Mouse (Mus musculus) retina, postnatal 1 day (tissue): ENCODE measurements around the gene Wfikkn1.

Experiments used
- DNase-seq: peaks from one replicate; pipeline ENCODE4 v3.0.0-alpha.2; 2012

The Wfikkn1 gene

DNA sequence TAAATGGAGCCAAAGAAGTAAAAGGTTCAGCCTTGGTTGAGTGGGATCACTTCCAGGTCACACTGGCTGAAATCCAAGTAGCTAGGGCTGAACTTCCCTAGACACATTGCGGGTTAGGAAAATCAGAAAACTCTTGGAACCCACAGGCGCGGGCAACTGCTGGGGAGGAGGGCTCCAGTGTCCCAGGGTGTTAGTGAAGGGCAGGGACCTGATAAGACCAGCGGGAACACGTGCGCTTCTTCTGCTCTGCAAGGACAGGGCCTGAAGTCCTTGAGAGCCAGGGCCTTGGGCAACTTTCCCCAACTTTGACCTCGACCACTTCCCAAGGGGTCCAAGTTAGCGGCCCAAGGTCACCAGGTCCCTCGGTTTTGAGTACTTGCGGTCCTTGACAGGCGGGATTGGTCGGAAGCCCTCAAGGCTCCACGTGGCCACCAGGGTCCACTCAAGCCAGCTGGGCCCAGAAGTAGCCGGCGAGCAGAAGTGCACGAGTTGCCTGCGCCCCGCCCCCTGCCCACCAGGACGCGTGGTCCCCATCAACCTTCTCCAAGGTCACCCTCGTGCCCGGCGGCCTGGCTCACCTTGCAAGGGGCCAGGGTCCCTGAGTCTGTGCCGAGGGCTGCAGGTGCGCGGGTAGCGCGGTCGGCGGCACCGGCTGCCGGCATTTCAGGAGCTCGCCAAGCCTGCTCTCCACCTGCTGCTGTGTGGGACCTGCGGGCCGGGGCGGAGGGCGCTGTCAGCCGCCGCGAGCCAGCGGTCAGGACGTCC, 12.6 kb downstream of the Wfikkn1 start:
- peak; percentile 57 for DNase-seq

DNA sequence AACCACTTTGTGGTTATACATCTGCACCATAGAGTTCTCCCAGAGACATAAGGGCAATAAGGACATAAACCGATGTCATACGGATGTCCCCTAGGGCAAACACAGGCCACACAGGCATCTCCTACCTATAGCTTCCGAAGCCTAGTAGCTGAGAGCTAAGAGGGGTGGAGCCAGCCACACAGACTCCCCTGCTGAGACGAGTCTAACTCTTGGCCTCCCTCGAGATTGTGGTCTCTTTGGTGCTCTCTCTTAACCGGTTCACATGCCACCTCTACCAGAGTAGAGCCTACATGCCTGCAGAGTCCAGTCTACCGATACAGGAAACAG, 13.2 kb downstream of the Wfikkn1 start:
- no peak for DNase-seq

DNA sequence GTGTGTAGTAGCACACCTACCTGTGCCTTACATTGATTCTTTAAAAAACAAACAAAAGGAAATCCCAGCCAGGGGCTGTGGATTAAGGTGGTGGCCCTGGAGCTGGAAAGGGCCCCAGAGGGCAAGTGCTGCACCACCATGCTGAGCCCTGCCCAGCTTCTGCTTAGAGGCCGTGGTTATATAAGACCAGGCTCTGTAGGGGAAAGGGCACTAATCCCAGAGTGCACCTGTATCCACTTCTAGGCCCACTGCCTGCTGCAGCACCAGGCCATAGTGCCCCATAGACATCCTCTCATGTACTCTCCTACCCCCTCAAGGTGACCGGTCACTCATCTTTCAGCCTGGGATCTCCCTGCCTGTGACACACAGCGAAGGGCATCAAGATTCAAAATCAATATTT, 14.5 kb downstream of the Wfikkn1 start:
- DNase-seq = no peak

DNA sequence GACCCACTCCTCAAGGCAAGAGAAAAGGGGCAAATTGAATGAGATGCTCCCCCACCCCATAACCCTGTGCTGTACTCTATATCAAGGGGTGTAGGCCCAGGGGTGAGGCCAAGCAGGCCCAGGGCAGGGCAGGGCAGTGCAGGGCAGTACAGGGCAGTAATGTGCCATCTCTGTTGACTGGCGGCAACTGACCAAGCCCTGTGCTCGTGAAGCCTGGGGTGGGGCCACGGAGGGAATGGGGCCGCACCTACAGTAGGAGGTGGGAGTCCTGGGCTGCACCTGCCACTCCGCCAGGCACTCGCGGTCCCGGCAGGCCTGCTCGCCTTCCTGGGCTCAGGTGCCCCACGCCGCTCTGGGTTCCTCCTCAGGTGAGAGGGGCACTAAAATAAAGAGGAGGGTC, 15.4 kb downstream of the Wfikkn1 start:
- no peak for DNase-seq

DNA sequence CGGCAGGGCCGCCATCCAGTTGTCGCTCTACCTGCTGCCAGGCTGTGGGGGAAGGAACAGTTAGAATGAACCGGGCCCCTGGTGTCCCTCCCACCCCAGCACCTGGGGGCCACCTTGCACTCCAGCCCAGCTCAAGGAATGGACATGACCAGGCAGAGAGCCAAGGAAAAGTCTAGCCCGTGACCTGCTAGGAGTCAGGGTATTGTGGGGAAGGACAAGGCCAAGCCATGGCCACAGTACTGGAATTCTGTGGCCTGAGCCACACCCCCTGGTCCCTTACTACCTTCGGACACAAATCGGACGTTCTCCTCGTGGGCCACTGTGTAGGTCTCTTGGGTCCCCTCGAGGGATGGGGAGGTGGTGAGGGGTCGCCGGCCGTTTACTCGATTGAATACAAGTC, 16.3 kb downstream of the Wfikkn1 start:
- no peak for DNase-seq

DNA sequence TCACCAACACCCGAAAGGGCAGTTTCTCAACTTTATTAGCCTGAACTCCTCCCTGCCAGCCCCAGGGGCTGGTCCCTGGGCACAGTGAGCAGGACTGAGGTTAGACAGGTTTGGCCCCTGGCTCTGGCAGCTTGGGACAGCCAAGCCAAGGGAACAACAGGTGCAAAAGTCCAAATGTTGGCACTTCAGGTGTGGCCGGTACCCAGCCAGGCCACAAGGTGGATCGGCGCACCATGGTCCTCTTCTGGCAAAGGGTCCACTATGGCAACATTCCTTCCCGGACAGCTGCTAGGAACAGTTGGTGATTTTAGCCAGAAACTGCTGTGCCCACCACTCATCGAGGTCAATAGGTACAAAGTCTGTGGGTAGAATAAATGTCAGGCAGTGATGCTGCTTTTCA, 17.0 kb downstream of the Wfikkn1 start:
- DNase-seq = no peak

DNA sequence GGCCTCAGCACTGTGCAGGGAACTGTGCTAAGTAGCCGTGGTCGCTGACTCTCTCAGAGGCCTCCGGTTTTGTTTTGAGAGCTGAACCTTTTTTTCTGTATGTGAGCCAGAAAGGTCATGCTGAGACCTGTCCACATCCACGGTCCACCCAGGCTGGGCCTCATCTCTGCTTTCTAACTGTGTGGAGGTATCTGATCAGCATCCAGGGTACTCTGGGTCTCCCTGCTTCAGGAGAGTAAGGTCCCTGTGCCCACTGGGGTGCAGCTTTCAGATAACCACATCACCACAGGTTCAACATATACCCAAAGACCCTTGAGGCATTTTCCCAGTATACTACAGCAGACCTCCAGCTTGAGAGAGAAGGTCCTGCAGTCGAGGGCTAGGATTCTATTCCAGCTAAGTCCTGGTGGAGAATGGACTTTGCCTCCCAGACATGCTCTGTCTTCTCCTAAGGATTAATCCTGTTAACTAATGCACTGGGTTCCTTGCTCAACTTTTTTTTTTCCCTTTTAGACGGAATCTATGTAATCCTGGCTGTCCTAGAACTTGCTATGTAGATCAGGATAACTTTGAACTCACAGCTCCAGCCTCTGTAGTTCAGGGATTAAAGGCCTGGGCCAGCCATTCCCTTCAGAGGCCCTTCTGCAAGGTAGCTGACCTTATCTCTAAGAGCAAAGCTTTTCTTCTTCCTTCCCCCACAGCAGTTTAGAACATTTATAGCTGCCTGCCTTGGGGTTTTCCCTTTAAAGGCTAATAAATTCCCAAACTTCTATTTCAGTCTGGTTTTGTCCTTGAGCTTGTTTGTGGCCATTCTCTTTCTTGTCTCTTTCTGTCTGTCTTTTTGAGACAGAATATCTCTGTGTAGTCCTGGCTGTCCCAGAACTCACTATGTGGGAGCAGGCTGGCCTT, 18.7 kb downstream of the Wfikkn1 start:
- no peak for DNase-seq

DNA sequence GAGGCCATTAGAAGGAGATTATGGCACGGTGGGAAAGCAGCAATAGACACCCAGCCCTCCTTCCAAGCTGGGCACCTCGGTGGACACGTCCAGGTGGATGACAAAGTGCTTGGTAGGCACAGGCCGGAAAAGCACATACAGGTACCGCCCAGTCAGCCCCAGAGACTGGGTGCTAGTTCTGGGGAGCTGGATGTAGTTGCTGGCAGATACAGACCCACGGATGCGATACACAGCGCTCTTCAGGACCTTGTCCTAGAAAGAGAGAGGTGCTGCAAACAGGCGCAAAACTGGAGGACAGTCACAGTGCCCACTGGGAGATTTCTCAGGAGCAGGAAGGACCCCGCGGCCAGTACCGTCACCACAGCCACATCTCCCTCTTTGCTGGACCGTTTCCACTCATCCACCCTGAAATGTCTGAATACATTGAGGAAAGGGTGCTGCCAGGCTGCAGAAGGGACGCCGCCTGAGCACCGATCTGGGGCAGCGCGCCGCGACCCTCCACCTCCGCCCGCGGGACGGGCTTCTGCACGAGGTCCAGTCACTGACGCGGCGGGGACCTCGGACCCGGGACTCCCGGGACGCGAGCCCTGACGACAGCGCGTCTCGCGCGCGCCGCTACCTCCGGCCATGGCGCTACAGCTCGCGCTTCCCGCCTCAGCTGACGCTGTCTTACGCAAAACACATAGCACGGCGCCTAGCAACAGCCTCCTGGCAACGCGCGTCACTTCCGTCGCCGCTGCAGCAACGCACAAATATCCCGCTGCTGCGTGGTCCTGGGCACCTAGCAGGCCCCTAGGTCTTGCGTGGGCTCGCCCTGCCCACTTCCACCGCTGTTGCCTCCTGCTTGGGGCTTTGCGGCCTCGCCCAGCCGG, 19.6 kb downstream of the Wfikkn1 start, which contains the start of gene Wdr90:
Gene Wdr90 (minus strand): TSS at position 670 of the 872 bp plus-strand sequence.
- peak; percentile 97 for DNase-seq

DNA sequence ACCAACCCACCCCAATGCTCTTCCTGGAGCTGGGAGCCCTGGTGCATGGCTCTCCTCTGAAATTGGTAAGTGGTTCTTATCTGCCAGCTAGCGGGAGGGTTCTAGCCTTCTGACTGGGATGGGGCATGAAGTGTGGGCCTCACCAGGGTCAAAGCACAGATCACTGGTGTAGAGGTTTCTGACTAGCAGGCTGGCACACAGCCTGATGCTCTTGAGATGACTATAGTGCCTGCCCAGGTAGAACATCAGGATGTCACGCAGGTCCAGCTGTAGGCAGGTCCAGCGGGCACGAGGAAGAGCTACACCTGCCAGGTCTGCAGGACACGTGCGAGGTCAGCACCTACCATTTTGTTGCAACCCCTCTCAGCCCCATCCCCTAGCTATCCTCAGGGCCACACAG, 20.4 kb downstream of the Wfikkn1 start:
- DNase-seq = no peak

DNA sequence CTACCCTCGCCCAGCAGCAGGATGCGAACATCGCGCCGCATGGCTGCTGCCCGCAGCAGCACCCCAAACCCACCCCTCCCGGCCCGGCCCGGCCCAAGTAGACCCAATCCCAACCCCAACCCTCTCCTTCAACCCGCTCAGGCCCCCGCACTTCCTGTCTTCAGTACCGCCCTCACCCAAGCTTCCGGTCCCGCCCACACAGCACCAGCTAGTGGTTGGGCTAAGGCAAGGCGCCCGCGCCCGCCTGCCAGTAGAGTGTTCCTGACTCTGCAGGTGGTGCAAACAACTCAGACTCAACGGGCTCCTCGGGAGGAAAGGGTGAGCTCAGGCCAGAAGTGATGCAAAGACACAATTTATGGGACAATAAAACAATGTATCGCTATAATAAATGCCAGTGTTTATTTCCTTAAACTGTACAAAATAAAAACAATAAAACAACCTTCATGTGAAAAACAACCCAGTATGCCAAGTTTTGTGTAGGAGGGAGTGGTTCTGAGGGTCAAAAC, 36.2 kb downstream of the Wfikkn1 start, which contains the start of gene Rhot2:
Gene Rhot2 (minus strand): TSS at position 456 of the 506 bp plus-strand sequence.
- DNase-seq = peak; percentile 97

DNA sequence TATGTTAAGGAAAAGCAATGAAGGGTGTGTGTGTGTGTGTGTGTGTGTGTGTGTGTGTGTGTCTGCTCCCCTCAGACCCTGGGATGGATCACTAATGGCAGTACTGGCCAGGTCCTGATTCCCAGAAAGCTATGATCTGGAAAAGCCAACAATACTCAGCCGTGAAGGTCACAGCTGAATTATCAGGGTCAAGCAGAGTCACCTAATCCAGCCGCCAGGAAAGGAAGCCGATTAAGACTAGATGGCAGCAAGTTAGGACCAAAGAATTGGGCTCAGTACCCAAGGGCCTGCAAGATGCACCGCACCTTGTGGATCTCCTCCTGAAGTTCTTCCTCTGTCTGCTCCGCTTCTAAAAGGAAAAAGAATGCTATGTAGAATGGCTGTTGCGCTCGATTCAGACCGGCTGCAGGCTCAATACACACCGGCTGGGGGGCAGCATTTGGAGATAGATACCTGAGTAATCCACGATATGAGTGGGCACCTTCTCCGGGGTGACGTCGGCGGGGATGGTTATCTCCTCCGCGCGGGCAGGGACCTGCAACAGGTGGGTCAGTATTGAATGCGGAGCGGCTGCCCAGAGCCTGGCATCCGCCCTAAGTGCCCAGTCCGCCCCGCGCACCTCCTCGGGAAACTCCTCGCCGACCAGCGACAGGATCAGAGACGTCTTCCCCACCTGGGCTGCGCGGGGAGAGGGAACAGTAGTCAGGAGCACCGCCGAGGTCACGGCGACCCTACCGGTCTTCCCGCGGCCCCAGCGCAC, 36.8 kb downstream of the Wfikkn1 start:
- DNase-seq = no peak

DNA sequence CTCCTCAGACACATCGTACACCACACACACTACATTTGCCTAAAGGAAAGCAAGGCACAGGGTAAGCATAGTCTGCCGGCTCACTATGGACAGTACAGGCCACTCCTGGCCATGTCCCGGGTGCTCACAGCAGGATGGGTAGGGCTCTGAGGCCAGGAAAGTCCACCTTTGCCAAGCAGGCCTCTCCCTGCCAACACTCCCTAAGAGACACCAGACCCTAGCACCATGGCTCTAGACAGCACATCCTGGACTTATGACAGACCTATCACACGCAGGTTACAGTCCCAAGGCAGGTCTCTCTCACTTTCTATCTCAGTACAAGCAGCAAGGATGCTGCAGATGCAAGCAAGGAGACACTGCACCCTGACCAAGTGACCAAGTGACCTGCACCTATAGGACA, 37.5 kb downstream of the Wfikkn1 start:
- DNase-seq = no peak

DNA sequence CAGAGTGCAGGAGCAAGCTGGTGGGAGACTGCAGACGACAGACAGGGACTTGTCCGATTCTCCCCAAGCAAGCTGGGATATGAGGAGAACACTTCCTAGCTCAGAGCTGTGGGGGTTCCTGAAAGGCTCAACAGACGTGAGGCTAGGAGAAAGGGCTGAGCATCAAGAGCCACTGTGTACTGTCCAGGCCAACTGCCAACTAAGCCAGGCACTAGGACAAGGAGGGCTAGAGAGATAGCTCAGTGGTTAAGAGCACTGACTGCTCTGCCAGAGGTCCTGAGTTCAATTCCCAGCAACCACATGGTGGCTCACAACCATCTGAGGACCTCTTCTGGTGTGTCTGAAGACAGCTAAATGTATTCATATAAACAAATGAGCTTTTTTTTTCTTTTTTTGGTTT, 38.1 kb downstream of the Wfikkn1 start:
- DNase-seq = no peak

DNA sequence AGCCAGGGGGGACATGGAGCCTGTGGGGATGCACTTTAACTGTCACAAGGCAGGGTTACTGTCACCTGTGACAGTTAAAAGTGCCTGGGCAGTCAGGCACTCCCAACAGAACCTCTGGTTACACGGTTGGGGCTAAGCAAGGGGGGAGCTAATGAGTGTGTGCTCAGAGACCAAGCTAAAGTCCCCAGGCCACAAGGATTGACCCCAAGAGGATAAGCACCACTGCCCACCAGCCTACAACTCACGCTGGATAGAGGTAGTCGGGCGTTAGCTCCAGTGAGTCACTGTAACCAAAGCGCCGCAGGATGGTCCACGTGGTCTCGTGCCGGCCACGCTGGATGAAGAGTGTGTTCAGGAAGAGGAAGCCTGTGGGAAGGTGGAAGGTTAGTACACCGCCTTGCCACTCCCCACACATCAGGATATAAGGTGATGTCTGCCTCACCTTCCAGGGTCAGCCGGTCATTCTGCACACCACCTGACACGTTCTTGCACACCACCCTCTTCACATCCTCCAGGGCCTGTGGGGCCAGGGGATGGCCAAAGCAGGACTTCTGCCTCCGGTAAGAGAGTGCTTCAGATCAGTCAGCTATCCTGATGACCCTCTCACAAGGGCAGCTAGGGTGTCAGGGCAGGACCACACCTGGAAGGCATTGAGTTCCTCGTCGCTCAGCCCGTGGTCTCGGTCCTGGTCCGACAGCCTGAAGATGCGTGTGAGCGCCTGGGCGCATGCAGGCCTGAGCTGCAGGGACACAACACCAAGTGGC, 39.4 kb downstream of the Wfikkn1 start, which contains the start of gene Gm20683:
Gene Gm20683 (minus strand): TSS at position 647 of the 764 bp plus-strand sequence.
- DNase-seq = no peak

DNA sequence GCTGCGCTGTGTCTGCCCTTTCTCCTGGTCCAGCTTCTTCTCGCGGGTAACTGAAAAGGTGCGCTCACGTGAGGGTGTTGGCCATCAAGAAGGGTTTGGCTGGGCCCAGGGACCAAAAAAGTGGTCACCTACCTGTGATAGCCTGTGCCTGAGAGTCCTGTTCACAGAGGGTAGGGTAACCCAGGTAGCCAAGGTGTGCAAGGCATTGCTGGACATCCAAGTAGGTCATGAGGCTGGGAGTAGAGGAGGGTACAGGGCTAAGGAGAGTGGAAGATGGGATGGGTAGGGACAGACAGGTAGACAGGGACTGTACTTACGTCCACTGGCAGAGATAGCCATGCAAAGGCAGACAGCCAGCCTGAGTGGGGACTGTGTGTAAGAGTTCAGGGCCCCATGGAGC, 40.1 kb downstream of the Wfikkn1 start:
- DNase-seq = no peak

DNA sequence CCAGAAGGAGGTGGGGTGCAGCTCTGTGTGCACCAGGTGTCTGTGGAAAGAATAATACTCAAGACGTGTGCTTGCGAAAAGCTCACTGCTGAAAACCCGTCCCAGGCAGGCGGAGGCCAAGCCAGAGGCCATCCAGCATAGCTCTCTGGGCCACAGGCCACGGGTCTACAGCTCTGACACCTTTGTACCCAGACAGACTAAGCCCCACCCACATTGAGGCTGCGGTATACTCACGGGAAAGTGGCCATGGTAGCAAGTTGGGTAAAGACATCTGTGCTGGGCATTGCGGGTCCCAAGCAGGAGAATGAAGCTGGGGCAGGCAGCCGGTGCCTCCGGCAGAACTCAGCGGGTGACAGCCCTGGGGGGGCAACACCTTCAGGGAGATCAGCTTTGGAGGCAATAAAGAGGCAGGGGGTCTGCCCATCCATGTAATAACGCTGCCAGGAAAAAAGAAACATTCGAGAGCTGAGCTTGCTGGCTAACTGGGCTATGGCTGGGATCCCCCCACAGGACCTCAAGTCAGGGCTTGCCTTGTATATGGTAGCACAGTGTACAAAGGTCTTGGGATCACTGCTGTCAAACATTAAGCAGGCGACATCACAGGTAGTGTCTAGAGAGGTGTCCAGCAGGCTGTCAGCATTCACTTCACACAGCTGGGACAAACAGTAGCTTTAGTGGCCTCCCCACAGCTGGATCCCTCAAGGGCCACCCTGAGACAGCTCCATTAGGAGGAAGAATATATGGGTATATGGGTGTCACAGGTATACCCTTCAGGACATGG, 41.0 kb downstream of the Wfikkn1 start:
- DNase-seq = no peak

DNA sequence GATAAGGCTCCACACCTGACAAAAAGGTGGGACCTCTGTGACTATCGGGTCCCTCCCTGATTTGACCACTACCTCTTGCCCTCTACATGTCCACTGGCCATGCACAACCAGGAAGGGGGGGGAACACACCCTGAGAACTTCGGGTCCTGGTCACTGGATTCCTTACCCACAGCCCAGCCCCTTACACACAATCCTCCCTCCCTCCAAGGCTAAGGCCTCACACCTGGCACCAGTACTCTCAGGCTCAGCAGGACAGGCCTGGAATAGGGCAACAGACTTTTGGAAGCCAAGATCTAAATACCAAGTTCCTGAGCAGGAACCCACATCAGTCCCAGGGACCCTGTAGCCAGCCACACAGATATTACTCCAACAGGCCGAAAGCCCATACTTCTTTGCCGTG, 41.8 kb downstream of the Wfikkn1 start:
- DNase-seq = no peak

DNA sequence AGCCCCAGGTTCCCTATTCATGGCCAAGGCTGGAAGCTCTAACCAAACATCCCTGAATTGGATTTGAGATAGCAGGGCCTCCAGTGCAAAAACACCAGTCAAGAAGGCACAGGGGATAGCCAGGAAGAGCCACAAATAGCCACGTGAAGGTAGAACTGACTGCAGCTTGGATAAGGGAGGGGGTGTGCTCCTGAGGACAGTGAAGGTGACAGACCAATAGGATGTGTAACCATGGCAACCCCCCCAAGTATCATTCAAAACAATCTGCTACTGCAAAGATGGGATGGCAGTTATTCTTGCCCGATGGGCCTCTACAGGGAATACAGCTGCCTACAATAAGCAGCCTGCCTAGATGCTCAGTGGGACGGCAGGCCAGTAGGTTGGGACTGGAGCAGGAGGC, 43.1 kb downstream of the Wfikkn1 start:
- DNase-seq = peak; percentile 59

DNA sequence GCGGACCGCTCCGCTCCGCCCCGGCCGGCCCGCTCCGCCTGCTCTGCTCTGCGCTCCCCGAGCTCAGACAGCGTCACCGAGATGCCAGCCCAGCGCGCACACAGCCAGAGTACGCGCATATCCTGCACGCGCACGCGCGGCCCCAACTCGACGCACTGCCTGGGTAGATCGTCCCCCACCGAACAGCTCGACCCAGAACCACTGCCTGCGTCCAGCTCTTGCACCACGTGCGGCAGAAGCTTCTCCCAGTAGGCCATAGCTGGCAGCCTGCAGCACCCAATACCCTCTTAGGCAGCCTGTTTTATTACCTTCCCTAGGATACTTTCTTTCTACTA, 43.6 kb downstream of the Wfikkn1 start, which contains the start of gene Rhbdl1:
Gene Rhbdl1 (minus strand): TSS at position 220 of the 335 bp plus-strand sequence.
- peak; percentile 84 for DNase-seq

DNA sequence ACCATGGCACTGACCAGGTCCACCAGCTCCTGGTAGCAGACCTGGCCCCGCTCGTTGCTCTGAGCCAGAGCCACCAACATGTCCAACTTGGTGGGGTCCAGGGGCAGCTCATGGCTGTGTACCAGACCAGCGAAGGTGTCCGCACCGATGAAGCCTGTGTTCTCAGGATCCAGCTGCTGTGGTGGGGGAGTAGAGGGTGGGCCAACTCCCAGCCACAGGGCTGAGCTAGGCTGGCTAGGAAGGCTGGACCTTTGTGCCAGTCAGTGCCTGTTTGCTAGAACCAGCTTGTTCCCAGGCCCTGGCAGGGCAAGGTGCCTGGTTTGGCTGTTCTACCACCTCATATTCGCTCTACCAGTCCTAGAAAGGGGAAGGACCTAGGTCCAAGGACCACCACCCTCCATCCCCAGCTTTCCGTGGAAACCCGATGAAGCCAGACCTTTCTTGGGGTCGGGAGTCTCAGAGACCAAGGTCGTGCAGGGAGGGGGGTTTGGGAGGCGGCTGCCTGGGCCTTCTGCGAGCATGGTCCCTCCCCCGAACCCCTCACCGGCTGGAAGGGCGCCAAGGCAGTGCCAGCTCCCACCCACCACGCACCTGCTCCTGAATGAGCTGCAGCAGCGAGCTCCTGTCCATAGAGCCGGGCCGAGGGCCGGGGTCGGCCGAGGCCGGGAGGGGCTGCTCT, 44.1 kb downstream of the Wfikkn1 start:
- no peak for DNase-seq
